Mouse (Mus musculus) midbrain, embryonic 11.5 days (tissue): ENCODE measurements around the gene 6030408B16Rik. TPM values are rescaled to one million over a fixed set of nuclear protein-coding genes. Genes with fewer than 3 reads are reported as not detected.
A peak's percentile ranks its signal among the peaks of the same experiment; 100 is the strongest.

Experiments
- ATAC-seq: fragments of 200-750 bp; cut with Nextera tagmentation; 2 replicates; pipeline ENCODE4 v1.8.0; 2017; ENCODE audit warnings: moderate TSS enrichment, moderate library complexity; ENCODE audit not compliant: low FRiP score
- DNase-seq: peaks from one replicate; pipeline ENCODE4 v3.0.0; 2015; ENCODE audit warnings: low spot score; ENCODE audit errors: missing footprints
- H3K27ac ChIP-seq: fragments of 300-500 bp; sonication (generic); 2 replicates; pipeline ENCODE4 v1.5.1; 2014; ENCODE audit warnings: low read depth, low read length
- H3K27me3 ChIP-seq: fragments of 300-500 bp; sonication (generic); 2 replicates; pipeline ENCODE4 v1.6.1; 2014; ENCODE audit warnings: mild to moderate bottlenecking, low read length, moderate library complexity, mixed read lengths; ENCODE audit not compliant: control insufficient read depth, insufficient read depth
- H3K36me3 ChIP-seq: fragments of 300-500 bp; sonication (generic); 2 replicates; pipeline ENCODE4 v1.6.1; 2014; ENCODE audit warnings: mild to moderate bottlenecking, low read length, moderate library complexity, mixed read lengths; ENCODE audit not compliant: control insufficient read depth, insufficient read depth
- H3K4me1 ChIP-seq: fragments of 300-500 bp; sonication (generic); 2 replicates; pipeline ENCODE4 v1.6.1; 2014; ENCODE audit warnings: low read length; ENCODE audit not compliant: control insufficient read depth, insufficient read depth
- H3K4me2 ChIP-seq: fragments of 300-500 bp; sonication (generic); 2 replicates; pipeline ENCODE4 v1.6.1; 2014; ENCODE audit warnings: mild to moderate bottlenecking, moderate library complexity
- H3K4me3 ChIP-seq: fragments of 300-500 bp; sonication (generic); 2 replicates; pipeline ENCODE4 v1.5.1; 2014; ENCODE audit warnings: low read depth, low read length
- H3K9ac ChIP-seq: fragments of 300-500 bp; sonication (generic); 2 replicates; pipeline ENCODE4 v1.6.1; 2014; ENCODE audit warnings: low read length
- H3K9me3 ChIP-seq: fragments of 300-500 bp; sonication (generic); 2 replicates; pipeline ENCODE4 v1.6.1; 2016; ENCODE audit warnings: low read length; ENCODE audit not compliant: control insufficient read depth
- WGBS: fragments of 180-500 bp; shearing (Covaris S2); extraction: QIAGEN DNeasy Blood & Tissue Kit; methylation state at CpG from one replicate; pipeline ENCODE4 v1.1.7; 2014; 5-methylcytosine and 5-hydroxymethylcytosine counted together
- polyA plus RNA-seq: library from polyadenylated mRNA; unstranded; fragments of >200 nt; fragmentation: Nextera tagmentation; extraction: Ambion mirVana; gene quantifications from 2 replicates; pipeline ENCODE4 v1.2.1, GENCODE M21; 2014

Gene 6030408B16Rik
- polyA plus RNA-seq, 1 experiment from 2014 or later = not detected

- H3K4me1 ChIP-seq = no peaks in the 10 kb centered on the region
- H3K27ac ChIP-seq = no peak overlapping the region
- H3K9ac ChIP-seq = no peak overlapping the region
- H3K27me3 ChIP-seq = no peaks in the 10 kb centered on the region
- no peaks in the 10 kb centered on the region for H3K9me3 ChIP-seq
- H3K36me3 ChIP-seq = no peaks in the 10 kb centered on the region
- DNase-seq = no peak
- no peak overlapping the region for H3K4me2 ChIP-seq
- 41% methylated on average over 1 of the region's 1 CpGs for WGBS
- H3K4me3 ChIP-seq = no peak overlapping the region
- no peak for ATAC-seq
Observed at GRCm38 (mm10) chr15:101333165-101333564, 40.2 kb downstream of the 6030408B16Rik start.

- ATAC-seq (no peak), DNase-seq (peak; percentile 82)
- Histone ChIP-seq H3K36me3 (no peaks in the 10 kb centered on the region), H3K4me2 (no peak overlapping the region), H3K4me1 (no peaks in the 10 kb centered on the region), H3K9ac (no peak overlapping the region), H3K27me3 (no peaks in the 10 kb centered on the region), H3K4me3 (no peak overlapping the region), H3K9me3 (no peaks in the 10 kb centered on the region), H3K27ac (no peak overlapping the region)
- 58% methylated on average over 4 of the region's 4 CpGs for WGBS
Observed at GRCm38 (mm10) chr15:101333648-101334047, 40.6 kb downstream of the 6030408B16Rik start.

GRCm38 (mm10) chr15:101336474-101337174 lies 43.6 kb downstream of the 6030408B16Rik start:
- no peaks in the 10 kb centered on the region for H3K27me3 ChIP-seq
- no peak overlapping the region for H3K27ac ChIP-seq
- no peak overlapping the region for H3K4me2 ChIP-seq
- no peaks in the 10 kb centered on the region for H3K4me1 ChIP-seq
- H3K36me3 ChIP-seq = no peaks in the 10 kb centered on the region
- DNase-seq (peak; percentile 83), ATAC-seq (no peak)
- H3K9me3 ChIP-seq = no peaks in the 10 kb centered on the region
- WGBS = 51% methylated on average over 24 of the region's 24 CpGs
- no peak overlapping the region for H3K4me3 ChIP-seq
- no peak overlapping the region for H3K9ac ChIP-seq

- Histone ChIP-seq H3K27me3 (no peaks in the 10 kb centered on the region), H3K4me2 (no peak overlapping the region), H3K9me3 (no peaks in the 10 kb centered on the region), H3K9ac (no peak overlapping the region), H3K27ac (no peak overlapping the region), H3K4me3 (no peak overlapping the region), H3K36me3 (no peaks in the 10 kb centered on the region), H3K4me1 (no peaks in the 10 kb centered on the region)
- WGBS = 82% methylated on average over 4 of the region's 4 CpGs
- DNase-seq (peak; percentile 45), ATAC-seq (no peak)
Observed at GRCm38 (mm10) chr15:101338359-101338758, 45.3 kb downstream of the 6030408B16Rik start.

GRCm38 (mm10) chr15:101339537-101339936 lies 46.5 kb downstream of the 6030408B16Rik start:
- Histone ChIP-seq H3K4me2 (no peak overlapping the region), H3K9me3 (no peaks in the 10 kb centered on the region), H3K27ac (no peak overlapping the region), H3K4me1 (no peaks in the 10 kb centered on the region), H3K27me3 (no peaks in the 10 kb centered on the region), H3K9ac (no peak overlapping the region), H3K36me3 (no peaks in the 10 kb centered on the region), H3K4me3 (no peak overlapping the region)
- peak; percentile 88 for ATAC-seq
- DNase-seq = peak; percentile 96
- WGBS = 0% methylated on average over 2 of the region's 2 CpGs

GRCm38 (mm10) chr15:101341797-101342515 lies 48.9 kb downstream of the 6030408B16Rik start:
- Histone ChIP-seq H3K27me3 (no peaks in the 10 kb centered on the region), H3K9ac (no peak overlapping the region), H3K27ac (no peak overlapping the region), H3K4me1 (no peaks in the 10 kb centered on the region), H3K9me3 (no peaks in the 10 kb centered on the region), H3K4me3 (no peak overlapping the region), H3K4me2 (no peak overlapping the region), H3K36me3 (no peaks in the 10 kb centered on the region)
- no peak for ATAC-seq
- WGBS = 78% methylated on average over 5 of the region's 5 CpGs
- DNase-seq = peak; percentile 59

Other genes with a start within 250 kb of the 6030408B16Rik start
- not detected in 2 replicates for gene Gm47841, start 245.8 kb upstream of the 6030408B16Rik start, polyA plus RNA-seq
- gene Fignl2, start 214.6 kb upstream of the 6030408B16Rik start, polyA plus RNA-seq = 1.0 and 1.4 TPM in 2 replicates
- not detected in 2 replicates for gene Ankrd33, start 177.5 kb upstream of the 6030408B16Rik start, polyA plus RNA-seq
- 4.2 and 5.0 TPM in 2 replicates for gene Acvrl1, start 164.7 kb upstream of the 6030408B16Rik start, polyA plus RNA-seq
- 14.7 and 15.2 TPM in 2 replicates for gene Acvr1b, start 119.1 kb upstream of the 6030408B16Rik start, polyA plus RNA-seq
- gene Grasp, start 69.0 kb upstream of the 6030408B16Rik start, polyA plus RNA-seq = 3.6 and 4.5 TPM in 2 replicates
- gene Nr4a1, start 38.9 kb upstream of the 6030408B16Rik start, polyA plus RNA-seq = 1.3 TPM in 2 replicates
- 57.9 and 67.4 TPM in 2 replicates for gene Atg101, start 8.9 kb upstream of the 6030408B16Rik start, polyA plus RNA-seq
- gene Krt80, start 77.0 kb downstream of the 6030408B16Rik start, polyA plus RNA-seq = not detected in 2 replicates
- gene Krt7, start 117.8 kb downstream of the 6030408B16Rik start, polyA plus RNA-seq = 4.2 and 7.2 TPM in 2 replicates
- 0.07 and 0.16 TPM in 2 replicates for gene Krt87, start 145.6 kb downstream of the 6030408B16Rik start, polyA plus RNA-seq
- gene Krt88, start 154.5 kb downstream of the 6030408B16Rik start, polyA plus RNA-seq = not detected in 2 replicates
- gene Krt81, start 170.5 kb downstream of the 6030408B16Rik start, polyA plus RNA-seq = not detected in 2 replicates
- gene Krt86, start 180.3 kb downstream of the 6030408B16Rik start, polyA plus RNA-seq = not detected in 2 replicates
- not detected in 2 replicates for gene Krt83, start 198.3 kb downstream of the 6030408B16Rik start, polyA plus RNA-seq
- gene Gm49425, start 224.0 kb downstream of the 6030408B16Rik start, polyA plus RNA-seq = not detected in 2 replicates
- gene Krt84, start 239.6 kb downstream of the 6030408B16Rik start, polyA plus RNA-seq = not detected in 2 replicates